Mouse (Mus musculus): ENCODE results near the gene Gm11032. TPM values are rescaled to one million over a fixed set of nuclear protein-coding genes. Genes with fewer than 3 reads are reported as not detected.
"Not testable (repeated sequence)": the region's sequence is repeated elsewhere in the genome, so short reads cannot be mapped to it uniquely, and the experiment has no call there.

Gm11032 gene
- polyA plus RNA-seq (2012; ENCODE audit: insufficient read depth, low replicate concordance), result not detected in 2 replicates

DNA sequence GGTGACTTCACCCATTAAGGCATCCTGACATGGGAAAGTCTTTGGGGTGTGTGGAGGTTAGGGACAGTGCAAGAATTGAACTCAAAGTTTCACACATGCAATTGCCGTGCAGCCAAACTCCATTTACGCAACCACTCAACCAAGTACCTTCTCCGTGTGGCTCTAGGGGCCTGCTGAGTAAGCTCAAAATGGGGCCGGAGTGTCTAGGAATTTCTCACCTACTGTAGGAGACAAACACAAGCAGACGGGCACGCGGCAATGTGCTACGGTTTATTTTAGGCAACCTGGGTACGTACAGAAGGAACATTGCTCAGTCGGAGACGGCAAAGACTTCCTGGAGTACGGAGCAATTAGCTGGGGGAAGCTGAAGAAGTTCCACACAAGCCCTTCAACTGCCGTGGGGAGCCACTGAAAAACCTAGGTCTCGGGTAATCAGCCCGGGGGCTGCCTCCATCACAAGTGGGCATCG lies at the start of gene Gm11032:
TSS of gene Gm11032 (plus strand) at position 51 of the 469 bp plus-strand sequence.
- TF ChIP-seq GATA1 (IDR thresholded peaks at IDR 0.05; ENCODE audit: borderline replicate concordance, low read length) (no peak), FLI1 (IDR thresholded peaks at IDR 0.05; ENCODE audit: low read length) (no peak)
- Histone ChIP-seq H3K27me3 (replicated peaks) (peaks cover 16% of the 10 kb centered on the region), H3K9me3 (no peaks in the 10 kb centered on the region), H3K4me1 (peaks cover 23% of the 10 kb centered on the region), H3K4me3 (replicated peaks) (no peak within 1 kb of the TSS), H3K36me3 (replicated peaks; ENCODE audit: low read length) (no peaks in the 10 kb centered on the region)

DNA sequence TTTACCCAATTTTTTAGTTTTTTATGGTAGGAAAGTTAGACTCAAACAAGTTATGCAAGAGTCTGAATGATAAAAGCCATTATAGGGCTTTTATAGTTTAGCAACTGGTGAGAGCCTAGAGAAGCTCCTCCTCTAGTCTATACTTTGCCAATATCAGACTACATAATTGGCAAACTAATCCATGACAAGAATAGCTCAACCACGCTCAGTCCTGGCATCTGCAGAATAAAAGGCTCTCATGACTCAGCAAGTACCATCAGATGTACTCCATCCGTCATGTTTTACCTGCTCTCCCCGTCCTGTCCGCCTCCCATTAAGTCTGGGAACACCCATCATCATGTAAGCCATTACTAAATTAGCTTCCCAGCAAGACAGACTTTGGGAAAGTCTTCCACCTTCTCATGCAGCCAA lies 48.4 kb upstream of the Gm11032 start:
- Histone ChIP-seq H3K27me3 (replicated peaks) (no peaks in the 10 kb centered on the region), H3K36me3 (replicated peaks; ENCODE audit: low read length) (peaks cover 19% of the 10 kb centered on the region), H3K4me1 (peaks cover 41% of the 10 kb centered on the region), H3K9me3 (no peaks in the 10 kb centered on the region), H3K4me3 (replicated peaks) (no peak overlapping the region)
- TF ChIP-seq FLI1 (IDR thresholded peaks at IDR 0.05; ENCODE audit: low read length) (no peak), GATA1 (IDR thresholded peaks at IDR 0.05; ENCODE audit: borderline replicate concordance, low read length) (no peak)

DNA sequence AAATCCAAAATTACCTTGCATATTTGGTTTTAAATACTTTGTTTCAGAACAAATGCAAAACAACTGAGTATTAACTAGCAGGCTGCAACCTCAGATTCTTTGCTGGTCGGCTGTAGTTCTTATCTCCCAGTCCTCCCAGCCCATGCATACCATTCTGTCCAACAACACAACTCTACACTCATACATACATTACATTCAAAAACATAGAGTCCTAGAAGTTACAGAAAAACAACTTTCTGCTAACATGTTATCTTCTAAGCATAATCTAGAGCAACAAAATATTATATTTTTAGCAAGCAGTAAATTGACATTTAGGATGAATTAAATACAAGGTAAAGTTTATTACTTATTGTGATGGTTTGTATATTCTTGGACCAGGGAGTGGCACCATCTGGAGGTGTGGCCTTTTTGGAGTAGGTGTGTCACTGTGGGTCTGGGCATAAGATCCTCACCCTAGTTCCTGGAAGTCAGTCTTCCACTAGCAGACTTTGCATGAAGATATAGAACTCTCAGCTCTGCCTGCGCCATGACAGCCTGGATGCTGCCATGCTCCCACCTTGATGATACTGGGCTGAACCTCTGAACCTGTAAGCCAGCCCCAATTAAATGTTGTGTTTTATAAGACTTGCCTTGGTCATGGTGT lies 43.7 kb upstream of the Gm11032 start:
- H3K4me1 ChIP-seq, result peaks cover 47% of the 10 kb centered on the region
- H3K4me3 ChIP-seq (replicated peaks); H3K27me3 ChIP-seq (replicated peaks); H3K9me3 ChIP-seq: not testable (repeated sequence)
- peaks cover 12% of the 10 kb centered on the region for H3K36me3 ChIP-seq (replicated peaks; ENCODE audit: low read length)

DNA sequence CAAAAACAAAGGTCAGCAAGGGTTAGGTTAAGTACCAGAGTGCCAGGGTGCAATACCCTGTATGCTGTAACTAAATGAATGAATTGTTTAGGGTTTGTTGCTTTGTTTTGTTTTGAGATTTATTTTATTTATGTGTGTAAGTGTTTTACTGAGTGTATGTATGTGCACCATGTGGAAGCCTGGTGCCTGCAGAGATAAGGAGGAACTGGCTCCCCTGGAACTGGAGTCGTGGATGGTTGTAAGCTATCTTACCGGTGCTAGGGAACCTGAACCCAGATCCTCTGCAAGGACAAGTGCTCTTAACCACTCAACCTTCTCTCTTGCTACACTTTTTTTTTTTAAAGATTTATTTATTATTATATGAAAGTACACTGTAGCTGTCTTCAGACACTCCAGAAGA lies 42.8 kb upstream of the Gm11032 start:
- Histone ChIP-seq H3K4me1 (peaks cover 46% of the 10 kb centered on the region), H3K36me3 (replicated peaks; ENCODE audit: low read length) (peaks cover 13% of the 10 kb centered on the region), H3K27me3 (replicated peaks) (no peaks in the 10 kb centered on the region), H3K4me3 (replicated peaks) (no peak overlapping the region), H3K9me3 (no peaks in the 10 kb centered on the region)
- TF ChIP-seq GATA1 (IDR thresholded peaks at IDR 0.05; ENCODE audit: borderline replicate concordance, low read length) (no peak), FLI1 (IDR thresholded peaks at IDR 0.05; ENCODE audit: low read length) (no peak)

DNA sequence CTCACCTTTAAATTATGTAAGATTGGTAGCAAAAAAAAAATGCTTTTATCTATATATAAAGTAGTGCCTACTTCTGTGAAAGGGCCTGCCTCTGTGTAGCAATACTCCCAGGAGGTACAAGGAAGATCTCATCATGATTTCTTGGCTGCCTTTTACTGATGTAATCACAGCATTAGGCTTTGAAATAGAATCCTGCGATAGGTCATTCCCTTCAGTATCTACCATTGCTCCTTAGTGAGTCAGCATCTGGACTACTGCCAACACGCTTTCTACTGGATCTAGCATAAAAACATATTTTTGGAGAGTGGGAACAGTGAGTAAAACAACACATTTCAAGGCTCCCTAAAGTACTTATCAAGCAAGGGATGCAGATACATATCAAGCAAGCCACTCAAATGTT lies 41.2 kb upstream of the Gm11032 start:
- TF ChIP-seq FLI1 (IDR thresholded peaks at IDR 0.05; ENCODE audit: low read length), result no peak
- no peak for TF ChIP-seq GATA1 (IDR thresholded peaks at IDR 0.05; ENCODE audit: borderline replicate concordance, low read length)
- Histone ChIP-seq H3K4me1 (peaks cover 47% of the 10 kb centered on the region), H3K27me3 (replicated peaks) (no peaks in the 10 kb centered on the region), H3K9me3 (no peaks in the 10 kb centered on the region), H3K36me3 (replicated peaks; ENCODE audit: low read length) (peaks cover 16% of the 10 kb centered on the region), H3K4me3 (replicated peaks) (no peak overlapping the region)

DNA sequence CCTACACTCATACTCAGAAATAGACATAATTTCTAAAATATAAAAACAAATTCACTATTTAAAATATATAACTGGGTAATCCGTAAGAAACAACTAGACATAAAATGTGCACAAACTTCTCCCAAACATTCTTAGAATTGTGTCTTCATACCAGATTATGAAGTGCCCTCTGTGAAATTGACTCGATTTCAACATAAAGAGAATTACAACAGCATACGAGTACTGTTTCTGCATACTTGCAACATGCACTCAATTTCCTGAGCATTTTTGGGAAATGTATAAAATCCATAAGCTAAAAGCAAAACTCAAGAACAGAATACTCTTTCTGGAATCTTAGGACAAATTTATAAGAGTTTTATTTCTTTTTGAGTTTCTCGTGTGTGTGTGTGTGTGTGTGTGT lies 28.1 kb upstream of the Gm11032 start:
- Histone ChIP-seq H3K4me3 (replicated peaks) (peak overlapping the region; percentile 83), H3K36me3 (replicated peaks; ENCODE audit: low read length) (peaks cover 19% of the 10 kb centered on the region), H3K9me3 (no peaks in the 10 kb centered on the region), H3K27me3 (replicated peaks) (no peaks in the 10 kb centered on the region), H3K4me1 (peaks cover 58% of the 10 kb centered on the region)
- TF ChIP-seq GATA1 (IDR thresholded peaks at IDR 0.05; ENCODE audit: borderline replicate concordance, low read length) (no peak), FLI1 (IDR thresholded peaks at IDR 0.05; ENCODE audit: low read length) (no peak)

DNA sequence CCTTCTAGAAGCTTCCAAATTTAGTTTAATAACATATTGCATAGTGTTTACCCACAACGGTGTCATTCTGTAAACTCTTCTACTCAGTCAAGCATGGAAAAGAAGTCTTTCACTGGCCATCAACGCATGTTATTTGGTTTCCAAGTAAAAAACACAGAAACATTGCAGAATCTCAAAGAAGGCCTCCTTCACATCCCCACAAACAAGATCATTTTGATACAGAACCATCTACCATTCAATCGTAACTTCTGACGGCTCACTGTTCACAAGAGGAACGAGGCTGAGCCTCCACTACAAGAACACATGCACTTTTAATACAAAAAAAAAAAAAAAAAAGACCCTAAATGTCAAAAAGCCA lies 26.4 kb upstream of the Gm11032 start:
- peaks cover 67% of the 10 kb centered on the region for H3K4me1 ChIP-seq
- TF ChIP-seq FLI1 (IDR thresholded peaks at IDR 0.05; ENCODE audit: low read length) (no peak), GATA1 (IDR thresholded peaks at IDR 0.05; ENCODE audit: borderline replicate concordance, low read length) (no peak)

DNA sequence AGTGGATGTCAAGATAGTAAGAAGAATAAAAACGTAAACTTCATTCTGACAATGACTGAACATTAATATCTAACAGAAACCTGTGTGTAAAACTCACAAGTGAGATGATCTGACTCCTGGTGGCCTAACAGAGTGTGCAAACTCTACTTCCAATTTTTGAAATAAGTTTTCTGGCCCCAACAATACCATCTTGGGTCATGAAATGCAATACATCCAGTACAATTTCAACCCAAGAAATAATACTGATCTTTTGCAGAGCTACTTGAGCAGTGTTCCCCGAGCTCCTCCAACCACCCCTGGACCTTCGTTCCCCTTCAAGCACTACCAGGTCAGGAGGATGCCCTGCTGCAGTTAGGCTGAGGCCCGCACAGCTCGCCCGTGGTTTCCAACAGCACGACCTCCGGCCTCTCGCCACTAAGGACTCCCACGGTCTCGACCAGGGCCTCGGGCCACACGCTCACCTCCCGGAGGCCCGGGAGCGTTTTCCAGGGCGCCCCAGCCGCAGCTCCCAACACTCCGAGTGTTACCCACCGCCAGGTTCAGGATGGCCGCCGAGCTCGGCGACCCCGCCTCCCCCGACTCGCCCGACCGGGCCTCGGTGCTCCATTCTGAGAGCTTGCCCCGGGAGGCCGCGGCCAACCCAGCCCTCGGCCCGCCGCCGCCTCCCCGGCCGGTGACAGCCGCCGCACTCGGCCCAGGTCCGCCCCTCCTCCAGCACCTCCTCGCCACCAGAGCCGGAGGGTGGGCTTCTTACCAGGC lies 25.8 kb upstream of the Gm11032 start:
- TF ChIP-seq GATA1 (IDR thresholded peaks at IDR 0.05; ENCODE audit: borderline replicate concordance, low read length), result no peak
- no peak for TF ChIP-seq FLI1 (IDR thresholded peaks at IDR 0.05; ENCODE audit: low read length)

More for the DNA sequence above, 26.4 kb upstream of the Gm11032 start:
- no peaks in the 10 kb centered on the region for H3K9me3 ChIP-seq
- peaks cover 12% of the 10 kb centered on the region for H3K36me3 ChIP-seq (replicated peaks; ENCODE audit: low read length)
- peak overlapping the region; percentile 99 for H3K4me3 ChIP-seq (replicated peaks)
- no peaks in the 10 kb centered on the region for H3K27me3 ChIP-seq (replicated peaks)

DNA sequence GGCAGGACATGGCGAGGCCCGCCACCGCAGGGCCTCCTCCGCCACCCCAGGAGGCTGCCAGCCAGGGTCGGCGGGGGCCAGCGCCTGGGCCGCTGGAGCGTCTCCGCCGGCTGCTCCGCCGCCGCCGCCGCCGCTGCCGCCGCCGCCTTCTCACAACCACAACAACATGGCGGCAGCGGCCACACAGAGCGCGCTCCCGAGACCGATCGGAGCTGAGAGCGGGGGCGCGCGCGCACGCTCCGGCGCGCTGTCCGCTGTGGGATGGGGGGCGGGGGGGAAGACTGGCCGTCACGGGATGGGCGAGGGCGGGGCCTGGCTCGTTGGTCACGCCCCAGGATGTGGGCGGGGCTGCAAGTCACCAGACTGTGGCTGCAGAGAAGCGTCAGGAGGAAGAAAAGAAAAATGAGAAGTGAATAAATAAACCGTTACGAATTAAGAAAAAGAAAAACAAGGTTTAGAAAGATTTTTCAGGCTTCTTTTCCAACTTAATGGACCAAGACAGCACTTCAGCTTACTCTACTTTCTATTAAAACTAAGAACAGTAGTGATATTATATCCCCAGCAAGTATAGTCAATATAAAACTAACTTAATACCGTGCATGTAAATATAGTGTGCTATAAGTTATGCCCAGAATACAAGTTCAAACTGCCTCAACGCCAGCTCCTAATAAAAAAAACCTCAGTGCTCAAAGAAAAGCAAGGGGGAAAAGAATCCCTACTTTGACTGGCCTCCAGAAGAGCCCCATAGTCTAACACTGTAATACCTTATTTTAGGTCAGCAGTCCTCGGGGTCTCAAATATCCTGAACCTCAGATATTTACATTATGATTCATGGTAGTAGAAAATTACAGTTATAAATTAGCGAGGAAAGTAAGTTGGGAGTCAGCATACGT lies 25.0 kb upstream of the Gm11032 start, which contains the start of gene Mtmr3:
TSS of gene Mtmr3 (minus strand) at position 256 of the 893 bp plus-strand sequence.
- no peaks in the 10 kb centered on the region for H3K9me3 ChIP-seq
- peaks cover 6% of the 10 kb centered on the region for H3K36me3 ChIP-seq (replicated peaks; ENCODE audit: low read length)
- no peaks in the 10 kb centered on the region for H3K27me3 ChIP-seq (replicated peaks)
- peaks cover 74% of the 10 kb centered on the region for H3K4me1 ChIP-seq
- TF ChIP-seq FLI1 (IDR thresholded peaks at IDR 0.05; ENCODE audit: low read length), result no peak
- no peak for TF ChIP-seq GATA1 (IDR thresholded peaks at IDR 0.05; ENCODE audit: borderline replicate concordance, low read length)
- H3K4me3 ChIP-seq (replicated peaks), result peak within 1 kb of the TSS; percentile 99

More for the DNA sequence above, 25.8 kb upstream of the Gm11032 start:
- no peaks in the 10 kb centered on the region for H3K9me3 ChIP-seq
- peaks cover 71% of the 10 kb centered on the region for H3K4me1 ChIP-seq
- peaks cover 9% of the 10 kb centered on the region for H3K36me3 ChIP-seq (replicated peaks; ENCODE audit: low read length)
- H3K4me3 ChIP-seq (replicated peaks), result peak overlapping the region; percentile 99
- no peaks in the 10 kb centered on the region for H3K27me3 ChIP-seq (replicated peaks)
